Mouse (Mus musculus): Measurements from ENCODE around the gene Csdc2. TPM values are rescaled to one million over a fixed set of nuclear protein-coding genes. Genes with fewer than 3 reads are reported as not detected.

Gene Csdc2
- polyA plus RNA-seq, 1 experiment: 4.9 TPM

DNA sequence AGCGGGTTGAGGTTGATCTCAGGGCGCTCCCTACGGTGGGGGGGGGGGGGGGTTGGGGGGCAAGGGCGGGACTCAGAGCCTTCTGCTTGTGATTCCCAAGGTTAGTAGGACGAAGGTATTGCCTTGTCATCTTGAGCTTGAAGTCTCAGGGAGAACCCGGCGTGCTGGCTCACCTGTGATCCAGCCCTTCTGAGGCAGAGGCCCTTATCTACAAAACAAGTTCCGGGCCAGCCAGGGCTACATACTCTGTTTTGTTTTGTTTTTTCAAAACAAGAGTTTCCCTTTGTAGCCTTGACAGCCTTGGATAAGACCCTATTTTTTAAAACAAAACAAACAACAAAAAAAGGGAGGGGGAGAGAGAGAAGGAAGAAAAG lies 24.5 kb downstream of the Csdc2 start:
- Histone ChIP-seq H3K4me3 (ENCODE audit: low read depth, low read length) (peak overlapping the region; percentile 50; the same call in 1 of the 2 replicates), H3K9ac (ENCODE audit: low read depth, poor library complexity, severe bottlenecking) (peak overlapping the region; percentile 14), H3K27me3 (ENCODE audit: control insufficient read depth, insufficient read depth, low read length, poor library complexity, severe bottlenecking) (no peaks in the 10 kb centered on the region), H3K9me3 (replicated peaks; ENCODE audit: control insufficient read depth, insufficient read depth, low read length, poor library complexity, severe bottlenecking) (no peaks in the 10 kb centered on the region), H3K4me1 (ENCODE audit: control insufficient read depth, insufficient read depth, low read length) (peaks cover 4% of the 10 kb centered on the region), H3K27ac (ENCODE audit: insufficient read depth, low read length) (peak overlapping the region; percentile 75), H3K36me3 (ENCODE audit: control insufficient read depth, insufficient read depth, low read length, poor library complexity, severe bottlenecking) (peaks cover 33% of the 10 kb centered on the region)
- 0 out of 2 replicates have a peak, but pooled peaks have one; percentile 23 for TF ChIP-seq EP300 (IDR thresholded peaks at IDR 0.05; ENCODE audit: insufficient read depth, low read depth, low read length)
- peak; percentile 15 for TF ChIP-seq POLR2A (IDR thresholded peaks at IDR 0.05; ENCODE audit: insufficient read depth, low read length)
- TF ChIP-seq CTCF (IDR thresholded peaks at IDR 0.05; ENCODE audit: low read depth, low read length): no peak

DNA sequence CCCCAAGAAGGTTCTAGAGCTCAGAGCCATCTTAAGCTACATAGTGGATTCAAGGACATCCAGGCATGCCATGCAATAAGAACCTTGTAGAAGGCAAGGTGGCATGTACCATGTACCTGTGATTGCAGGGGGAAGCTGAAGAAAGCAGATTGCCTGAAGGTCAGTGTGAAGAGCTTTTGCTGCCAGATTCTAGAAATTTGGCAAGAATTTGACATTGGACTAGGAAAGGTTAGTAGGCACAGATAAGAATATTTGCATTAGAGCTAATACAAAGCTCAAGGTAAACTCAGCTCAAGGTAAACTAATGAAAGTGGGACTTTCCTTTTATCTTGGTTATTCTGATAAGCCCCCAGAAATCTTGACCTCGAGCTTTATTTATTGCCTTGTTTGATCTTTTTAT lies 27.7 kb downstream of the Csdc2 start:
- no peak overlapping the region for H3K9ac ChIP-seq (ENCODE audit: low read depth, poor library complexity, severe bottlenecking)
- no peak overlapping the region for H3K4me3 ChIP-seq (ENCODE audit: low read depth, low read length)
- TF ChIP-seq CTCF (IDR thresholded peaks at IDR 0.05; ENCODE audit: low read depth, low read length): no peak
- TF ChIP-seq POLR2A (IDR thresholded peaks at IDR 0.05; ENCODE audit: insufficient read depth, low read length): no peak
- TF ChIP-seq EP300 (IDR thresholded peaks at IDR 0.05; ENCODE audit: insufficient read depth, low read depth, low read length): no peak
- no peak overlapping the region; the same call in 1 of the 2 replicates for H3K27ac ChIP-seq (ENCODE audit: insufficient read depth, low read length)
- H3K36me3 ChIP-seq (ENCODE audit: control insufficient read depth, insufficient read depth, low read length, poor library complexity, severe bottlenecking): peaks cover 1% of the 10 kb centered on the region
- H3K9me3 ChIP-seq (replicated peaks; ENCODE audit: control insufficient read depth, insufficient read depth, low read length, poor library complexity, severe bottlenecking): no peaks in the 10 kb centered on the region
- peaks cover 7% of the 10 kb centered on the region for H3K4me1 ChIP-seq (ENCODE audit: control insufficient read depth, insufficient read depth, low read length)
- no peaks in the 10 kb centered on the region for H3K27me3 ChIP-seq (ENCODE audit: control insufficient read depth, insufficient read depth, low read length, poor library complexity, severe bottlenecking)

DNA sequence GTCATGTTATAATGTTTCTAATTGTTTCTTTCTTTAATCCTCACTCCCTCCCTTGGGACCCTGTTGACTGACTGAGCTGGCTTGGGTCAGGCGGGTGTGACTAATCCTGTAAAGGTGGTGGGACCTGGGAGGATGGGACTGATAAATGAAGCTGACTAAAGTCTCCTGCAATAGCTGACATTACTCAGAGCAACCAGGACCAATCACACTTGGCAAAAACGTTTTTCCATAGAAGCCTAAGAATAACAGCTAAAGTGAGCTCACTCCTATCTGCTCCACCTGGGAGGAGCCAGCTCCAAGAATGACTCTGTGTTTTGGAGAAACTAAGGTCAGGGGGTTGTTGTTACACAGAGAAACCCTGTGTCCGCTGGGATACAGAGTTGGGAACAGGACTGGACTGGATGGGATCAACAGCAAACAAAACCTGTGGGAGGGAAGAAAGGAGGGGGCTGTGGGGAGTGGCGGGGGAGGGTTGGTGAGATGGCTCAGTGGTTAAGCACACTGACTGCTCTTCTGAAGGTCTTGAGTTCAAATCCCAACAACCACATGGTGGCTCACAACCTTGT lies 28.5 kb downstream of the Csdc2 start:
- TF ChIP-seq EP300 (IDR thresholded peaks at IDR 0.05; ENCODE audit: insufficient read depth, low read depth, low read length): peak; percentile 46; the same call in 1 of the 2 replicates
- TF ChIP-seq POLR2A (IDR thresholded peaks at IDR 0.05; ENCODE audit: insufficient read depth, low read length): no peak
- H3K9ac ChIP-seq (ENCODE audit: low read depth, poor library complexity, severe bottlenecking): 0 out of 2 replicates have a peak overlapping the region, but pooled peaks have one; percentile 11
- H3K4me1 ChIP-seq (ENCODE audit: control insufficient read depth, insufficient read depth, low read length): peaks cover 7% of the 10 kb centered on the region
- H3K27ac ChIP-seq (ENCODE audit: insufficient read depth, low read length): peak overlapping the region; percentile 93
- no peaks in the 10 kb centered on the region for H3K36me3 ChIP-seq (ENCODE audit: control insufficient read depth, insufficient read depth, low read length, poor library complexity, severe bottlenecking)
- no peaks in the 10 kb centered on the region for H3K27me3 ChIP-seq (ENCODE audit: control insufficient read depth, insufficient read depth, low read length, poor library complexity, severe bottlenecking)
- no peak overlapping the region for H3K4me3 ChIP-seq (ENCODE audit: low read depth, low read length)
- H3K9me3 ChIP-seq (replicated peaks; ENCODE audit: control insufficient read depth, insufficient read depth, low read length, poor library complexity, severe bottlenecking): peaks cover under 1% of the 10 kb centered on the region; the same call in 1 of the 2 replicates

DNA sequence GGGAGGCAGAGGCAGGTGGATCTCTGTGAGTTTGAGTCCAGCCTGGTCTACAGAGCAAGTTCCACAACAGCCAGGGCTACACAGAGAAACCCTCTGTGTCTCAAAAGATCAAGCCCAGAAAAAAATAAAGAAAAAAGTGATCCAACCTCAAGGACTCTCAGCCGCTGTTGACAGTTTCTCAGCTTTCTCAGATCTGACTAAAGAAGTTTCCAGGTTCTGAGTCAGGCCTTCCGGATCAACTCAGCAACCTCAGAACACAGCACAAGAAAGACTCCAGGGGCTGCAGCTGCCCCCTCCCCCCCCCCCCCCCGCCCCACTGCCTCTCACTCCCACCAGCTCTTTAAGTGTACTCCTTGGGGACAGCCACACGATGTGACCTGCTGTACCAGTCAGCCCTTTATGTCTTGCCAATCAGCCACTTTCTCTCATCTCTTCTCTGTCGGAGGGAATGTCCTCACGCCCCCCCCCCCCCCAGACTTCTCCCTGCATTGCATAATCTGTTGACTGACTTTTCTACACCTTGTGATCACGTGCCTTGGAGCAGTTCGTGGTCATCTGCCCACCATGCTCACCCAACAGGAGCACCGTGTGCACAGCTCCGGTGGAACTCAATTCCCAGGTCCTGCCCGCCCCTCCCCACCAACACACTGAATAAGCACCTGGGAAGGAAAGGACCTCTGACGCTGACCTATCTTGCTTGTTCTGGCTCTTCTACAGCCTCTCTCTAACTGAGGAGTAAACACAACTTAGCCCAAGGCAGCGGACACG lies 29.7 kb downstream of the Csdc2 start:
- peaks cover 5% of the 10 kb centered on the region; the same call in 1 of the 2 replicates for H3K9me3 ChIP-seq (replicated peaks; ENCODE audit: control insufficient read depth, insufficient read depth, low read length, poor library complexity, severe bottlenecking)
- no peaks in the 10 kb centered on the region for H3K36me3 ChIP-seq (ENCODE audit: control insufficient read depth, insufficient read depth, low read length, poor library complexity, severe bottlenecking)
- H3K27ac ChIP-seq (ENCODE audit: insufficient read depth, low read length): peak overlapping the region; percentile 99
- peak overlapping the region; percentile 42 for H3K9ac ChIP-seq (ENCODE audit: low read depth, poor library complexity, severe bottlenecking)
- peak overlapping the region; percentile 39 for H3K4me3 ChIP-seq (ENCODE audit: low read depth, low read length)
- H3K27me3 ChIP-seq (ENCODE audit: control insufficient read depth, insufficient read depth, low read length, poor library complexity, severe bottlenecking): no peaks in the 10 kb centered on the region
- peaks cover 7% of the 10 kb centered on the region for H3K4me1 ChIP-seq (ENCODE audit: control insufficient read depth, insufficient read depth, low read length)
- TF ChIP-seq POLR2A (IDR thresholded peaks at IDR 0.05; ENCODE audit: insufficient read depth, low read length) (no peak), EP300 (IDR thresholded peaks at IDR 0.05; ENCODE audit: insufficient read depth, low read depth, low read length) (peak; percentile 62), CTCF (IDR thresholded peaks at IDR 0.05; ENCODE audit: low read depth, low read length) (no peak)

DNA sequence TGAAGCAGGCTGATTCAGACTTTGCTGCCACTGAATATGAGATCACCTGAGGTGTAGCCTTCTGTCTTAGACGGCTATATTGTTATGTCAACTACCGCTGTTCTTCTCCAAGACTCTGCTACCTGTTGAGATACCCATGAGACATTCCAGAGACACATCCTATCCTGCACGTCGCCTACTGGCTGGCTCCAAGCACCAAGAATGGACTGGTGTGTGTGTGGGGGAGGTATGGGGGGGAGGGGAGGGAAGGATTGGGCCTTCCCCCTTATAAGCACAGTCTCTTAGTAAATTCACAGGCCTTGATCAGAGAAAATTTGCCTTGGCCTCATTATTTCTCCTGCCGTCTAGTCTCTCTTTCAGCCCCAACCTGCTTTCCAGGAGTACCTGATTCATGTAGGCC lies 31.3 kb downstream of the Csdc2 start:
- H3K9ac ChIP-seq (ENCODE audit: low read depth, poor library complexity, severe bottlenecking): peak overlapping the region; percentile 42
- peak overlapping the region; percentile 99 for H3K27ac ChIP-seq (ENCODE audit: insufficient read depth, low read length)
- peaks cover 11% of the 10 kb centered on the region for H3K9me3 ChIP-seq (replicated peaks; ENCODE audit: control insufficient read depth, insufficient read depth, low read length, poor library complexity, severe bottlenecking)
- H3K4me1 ChIP-seq (ENCODE audit: control insufficient read depth, insufficient read depth, low read length): peaks cover 7% of the 10 kb centered on the region
- no peaks in the 10 kb centered on the region for H3K36me3 ChIP-seq (ENCODE audit: control insufficient read depth, insufficient read depth, low read length, poor library complexity, severe bottlenecking)
- peak overlapping the region; percentile 48 for H3K4me3 ChIP-seq (ENCODE audit: low read depth, low read length)
- H3K27me3 ChIP-seq (ENCODE audit: control insufficient read depth, insufficient read depth, low read length, poor library complexity, severe bottlenecking): no peaks in the 10 kb centered on the region
- 0 out of 2 replicates have a peak, but pooled peaks have one; percentile 55 for TF ChIP-seq EP300 (IDR thresholded peaks at IDR 0.05; ENCODE audit: insufficient read depth, low read depth, low read length)
- no peak for TF ChIP-seq CTCF (IDR thresholded peaks at IDR 0.05; ENCODE audit: low read depth, low read length)
- TF ChIP-seq POLR2A (IDR thresholded peaks at IDR 0.05; ENCODE audit: insufficient read depth, low read length): no peak

DNA sequence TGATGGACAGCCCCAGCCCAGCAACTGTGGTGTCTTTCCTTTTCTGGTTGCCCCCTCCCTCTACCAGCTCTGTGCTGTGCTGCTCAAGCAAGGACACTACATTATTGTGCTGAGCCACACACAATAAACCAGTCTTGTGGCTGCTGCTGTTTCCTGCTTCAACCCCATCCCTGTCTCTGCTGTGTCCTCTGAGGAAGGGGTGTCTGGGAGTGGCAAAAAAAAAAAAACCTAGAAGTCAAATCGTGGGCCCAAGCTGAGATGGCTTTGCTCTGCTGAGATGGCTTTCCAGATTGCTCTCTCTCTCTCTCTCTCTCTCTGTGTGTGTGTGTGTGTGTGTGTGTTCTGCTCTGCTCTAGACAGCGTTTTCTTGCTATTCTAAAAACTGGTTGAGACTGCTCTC lies 31.9 kb downstream of the Csdc2 start:
- H3K27ac ChIP-seq (ENCODE audit: insufficient read depth, low read length): peak overlapping the region; percentile 99

More for the DNA sequence above, 31.9 kb downstream of the Csdc2 start:
- Histone ChIP-seq H3K4me3 (ENCODE audit: low read depth, low read length) (peak overlapping the region; percentile 2), H3K9me3 (replicated peaks; ENCODE audit: control insufficient read depth, insufficient read depth, low read length, poor library complexity, severe bottlenecking) (peaks cover 15% of the 10 kb centered on the region), H3K27me3 (ENCODE audit: control insufficient read depth, insufficient read depth, low read length, poor library complexity, severe bottlenecking) (no peaks in the 10 kb centered on the region), H3K36me3 (ENCODE audit: control insufficient read depth, insufficient read depth, low read length, poor library complexity, severe bottlenecking) (no peaks in the 10 kb centered on the region), H3K4me1 (ENCODE audit: control insufficient read depth, insufficient read depth, low read length) (peaks cover 7% of the 10 kb centered on the region), H3K9ac (ENCODE audit: low read depth, poor library complexity, severe bottlenecking) (peak overlapping the region; percentile 42; the same call in 1 of the 2 replicates)
- TF ChIP-seq POLR2A (IDR thresholded peaks at IDR 0.05; ENCODE audit: insufficient read depth, low read length) (no peak), EP300 (IDR thresholded peaks at IDR 0.05; ENCODE audit: insufficient read depth, low read depth, low read length) (no peak), CTCF (IDR thresholded peaks at IDR 0.05; ENCODE audit: low read depth, low read length) (no peak)
